Mouse (Mus musculus) CD4-positive helper T cell, adult 2 months (primary cell): ENCODE data around the gene Ergic3.

Experiments used
- DNase-seq: peaks from one replicate; pipeline ENCODE4 v3.0.0-alpha.2; 2012; ENCODE audit warnings: low read depth, missing footprints, low spot score

The Ergic3 gene

GRCm38 (mm10) chr2:156065099-156066041 is 57.5 kb downstream of the Ergic3 start, which contains the start of gene Spag4:
Gene Spag4, plus strand, starts transcription at chr2:156065175.
- peak; percentile 86 for DNase-seq

- DNase-seq = no peak
Observed at GRCm38 (mm10) chr2:156066126-156066525, 58.3 kb downstream of the Ergic3 start.
